In the genomic region with DNA sequence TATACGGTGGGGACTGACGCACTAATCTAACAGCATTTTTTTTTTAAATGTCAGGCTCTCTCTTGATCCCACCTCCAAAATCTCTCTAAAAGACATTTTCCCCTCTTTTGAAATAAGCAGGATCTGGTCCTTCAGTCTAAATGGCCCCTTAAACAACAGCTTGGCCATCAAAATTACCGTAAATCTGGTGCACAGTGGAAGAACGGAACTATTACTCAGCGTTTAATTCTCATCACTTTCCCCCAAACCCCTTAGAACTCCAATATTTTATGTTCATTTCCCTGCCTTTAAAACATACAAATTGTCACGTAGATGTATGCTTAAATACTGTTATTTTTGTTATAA, we compare ENCODE assay signal across 9 mouse cellular contexts. TPM values are rescaled to one million over a fixed set of nuclear protein-coding genes. Genes with fewer than 3 reads are reported as not detected.
A peak's percentile ranks its signal among the peaks of the same experiment; 100 is the strongest.
DNase-seq lines count a peak whose midpoint lies in the region; ATAC-seq and TF ChIP-seq lines count a peak whose summit lies in the region.
"Had no signal": no experiment of that assay in that cellular context is flagged by ENCODE, and none has a peak within 500 bp of the region (broad histone marks: within the 10 kb centered on the region; RNA-seq: fewer than 3 reads in every experiment).

No protein-coding gene starts in this region.

- no peaks in the 10 kb centered on the region for H3K27me3 ChIP-seq in heart, embryonic 16.5 days (ENCODE audit: control insufficient read depth, insufficient read depth, low read length)
- peaks cover 47% of the 10 kb centered on the region for H3K27me3 ChIP-seq in hindbrain, embryonic 10.5 days (ENCODE audit: insufficient read depth, poor library complexity, severe bottlenecking)
- H3K27me3 ChIP-seq in midbrain, embryonic 10.5 days (ENCODE audit: low read depth, poor library complexity, severe bottlenecking), result peaks cover 77% of the 10 kb centered on the region

- peak overlapping the region; percentile 43 for H3K4me3 ChIP-seq in heart, embryonic 16.5 days (ENCODE audit: low read length)
- peak overlapping the region; percentile 75 for H3K4me3 ChIP-seq in bone marrow, adult 2 months (replicated peaks; ENCODE audit: control insufficient read depth, low read depth, low read length)
- peak overlapping the region; percentile 66 for H3K4me3 ChIP-seq in hindbrain, embryonic 10.5 days
- H3K4me3 ChIP-seq in midbrain, embryonic 10.5 days, result peak overlapping the region; percentile 67

- no peak for DNase-seq in heart, postnatal 36 days
- no peak for DNase-seq in hindbrain, embryonic 10.5 days (ENCODE audit: low spot score)
- DNase-seq in midbrain, embryonic 10.5 days (ENCODE audit: low spot score), result no peak
- DNase-seq in cerebellum, postnatal 14 days, result no peak
- no peak for DNase-seq in B cell, adult 2 months
- DNase-seq in left cerebral cortex, postnatal 14 days (ENCODE audit: low spot score in 2 of 2), result no peak

- TF ChIP-seq POLR2A in bone marrow, adult 2 months (IDR thresholded peaks at IDR 0.05; ENCODE audit: borderline replicate concordance, control insufficient read depth, low read depth, low read length), result no peak

- ATAC-seq in heart, embryonic 16.5 days (replicated peaks; ENCODE audit: extremely low read depth, insufficient read depth, low FRiP score), result no peak

- intact Hi-C loops in heart, postnatal 36 days (cut with DNase I), result loop anchor here (5.0 to 10.0 kb wide), 2 partner anchors 47 to 415 kb away; a partner anchor contains a TSS
- intact Hi-C loops in left cerebral cortex, postnatal 14 days (cut with DNase I), result no loop called here

- H3K4me2 ChIP-seq in heart, embryonic 16.5 days (ENCODE audit: low read depth, low read length), result peak overlapping the region; percentile 60

- TF ChIP-seq CTCF in bone marrow, adult 2 months (IDR thresholded peaks at IDR 0.05; ENCODE audit: control insufficient read depth, insufficient read depth, low read length), result no peak

- H3K9me3 ChIP-seq in heart, embryonic 16.5 days (replicated peaks; ENCODE audit: control insufficient read depth, low read length), result no peaks in the 10 kb centered on the region
- no peaks in the 10 kb centered on the region for H3K9me3 ChIP-seq in hindbrain, embryonic 10.5 days
- no peaks in the 10 kb centered on the region for H3K9me3 ChIP-seq in midbrain, embryonic 10.5 days (replicated peaks)

- H3K4me1 ChIP-seq in heart, embryonic 16.5 days (ENCODE audit: control insufficient read depth, insufficient read depth, low read length), result no peaks in the 10 kb centered on the region
- no peaks in the 10 kb centered on the region for H3K4me1 ChIP-seq in bone marrow, adult 2 months (ENCODE audit: control insufficient read depth, insufficient read depth, low read length)
- H3K4me1 ChIP-seq in hindbrain, embryonic 10.5 days (replicated peaks), result 0 out of 2 replicates have a peak, but pooled peaks cover 7% of the 10 kb centered on the region
- peaks cover 7% of the 10 kb centered on the region; the same call in 1 of the 2 replicates for H3K4me1 ChIP-seq in midbrain, embryonic 10.5 days

- H3K36me3 ChIP-seq in heart, embryonic 16.5 days (ENCODE audit: control insufficient read depth, insufficient read depth), result no peaks in the 10 kb centered on the region
- no peaks in the 10 kb centered on the region for H3K36me3 ChIP-seq in hindbrain, embryonic 10.5 days
- H3K36me3 ChIP-seq in midbrain, embryonic 10.5 days, result no peaks in the 10 kb centered on the region

- H3K9ac ChIP-seq in heart, embryonic 16.5 days (ENCODE audit: low read length), result no peak overlapping the region; the same call in 1 of the 2 replicates

- 26% methylated on average over 6 of the region's 6 CpGs for WGBS in heart, embryonic 16.5 days
- WGBS in bone marrow, adult 2 months, result 24% methylated on average over 6 of the region's 6 CpGs
- WGBS in hindbrain, embryonic 10.5 days, result 29% methylated on average over 6 of the region's 6 CpGs
- WGBS in midbrain, embryonic 10.5 days, result 35% methylated on average over 6 of the region's 6 CpGs

- peak overlapping the region; percentile 76 for H3K27ac ChIP-seq in heart, embryonic 16.5 days (ENCODE audit: low read length)
- peak overlapping the region; percentile 99; the same call in 1 of the 2 replicates for H3K27ac ChIP-seq in bone marrow, adult 2 months (ENCODE audit: control insufficient read depth, insufficient read depth, low read depth, low read length, poor library complexity)
- H3K27ac ChIP-seq in hindbrain, embryonic 10.5 days, result peak overlapping the region; percentile 79
- H3K27ac ChIP-seq in midbrain, embryonic 10.5 days (replicated peaks), result peak overlapping the region; percentile 97

RNA-seq across cellular contexts. Expression of a gene that starts 0.4 kb away (rescaled TPM):
- polyA plus RNA-seq in heart, embryonic 16.5 days (2015; fragmentation: Nextera tagmentation; extraction: Ambion mirVana), result 8.4 and 10.5 TPM in 2 replicates
- total RNA-seq in heart, postnatal 36 days (2021), result 1 to 10 TPM; 3.5 to 7.3 TPM
- 0.77 and 1.4 TPM in 2 replicates for polyA plus RNA-seq in bone marrow, adult 2 months (2011; ENCODE audit: insufficient read depth, insufficient read length, low replicate concordance, missing spikeins)
- polyA plus RNA-seq in hindbrain, embryonic 10.5 days (2016; fragmentation: Nextera tagmentation; extraction: Ambion mirVana), result 4.1 and 4.2 TPM in 2 replicates
- polyA plus RNA-seq in midbrain, embryonic 10.5 days (2016; fragmentation: Nextera tagmentation; extraction: Ambion mirVana), result 4.6 and 5.4 TPM in 2 replicates
- total RNA-seq in left cerebral cortex, postnatal 14 days (2021), result 1 to 10 TPM; 7.3 to 8.7 TPM

RNA-seq across cellular contexts. Expression of a gene that starts 44.9 kb away (rescaled TPM):
- polyA plus RNA-seq in heart, embryonic 16.5 days (2015; fragmentation: Nextera tagmentation; extraction: Ambion mirVana), result 0.30 TPM in 2 replicates
- total RNA-seq in heart, postnatal 36 days (2021), result under 1 TPM in 1 of 2 experiments, not detected in 1; 0.19 TPM
- 0.41 TPM in 1 of 2 replicates, not detected in the other for polyA plus RNA-seq in bone marrow, adult 2 months (2011; ENCODE audit: insufficient read depth, insufficient read length, low replicate concordance, missing spikeins)
- polyA plus RNA-seq in hindbrain, embryonic 10.5 days (2016; fragmentation: Nextera tagmentation; extraction: Ambion mirVana), result 0.61 and 0.70 TPM in 2 replicates
- 0.46 and 0.57 TPM in 2 replicates for polyA plus RNA-seq in midbrain, embryonic 10.5 days (2016; fragmentation: Nextera tagmentation; extraction: Ambion mirVana)
- not detected for total RNA-seq in left cerebral cortex, postnatal 14 days (2021)
- total RNA-seq: gastrocnemius, adult 18-20 months had no signal
